Mouse (Mus musculus) liver, adult (tissue): ENCODE results near the gene Xkr8.

Experiments used
- GATA4 ChIP-seq: IDR thresholded peaks from 2 replicates; pipeline ENCODE4 v1.6.1; 2014; ENCODE audit warnings: mild to moderate bottlenecking, low read length; ENCODE audit not compliant: insufficient replicate concordance

Gene Xkr8

DNA sequence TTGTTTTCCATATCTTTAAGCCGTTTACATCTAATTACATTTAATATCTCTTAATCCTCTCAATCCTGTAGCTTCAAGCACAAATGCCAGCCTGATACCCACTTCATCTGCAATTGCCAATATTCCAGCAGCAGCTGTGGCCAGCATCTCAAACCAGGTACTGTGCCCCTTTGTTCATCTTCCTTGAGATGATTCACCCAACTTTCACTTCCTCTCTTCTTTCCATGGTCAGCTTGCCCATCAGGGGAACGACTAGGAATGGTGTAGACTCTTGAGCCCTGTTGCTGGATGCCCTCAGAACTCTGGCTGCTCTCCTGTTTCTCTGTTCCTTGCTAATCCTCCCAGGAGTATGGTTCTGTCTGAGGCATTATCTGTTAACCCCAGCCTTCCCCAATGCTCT, 42.7 kb downstream of the Xkr8 start:
- TF ChIP-seq GATA4 = no peak

DNA sequence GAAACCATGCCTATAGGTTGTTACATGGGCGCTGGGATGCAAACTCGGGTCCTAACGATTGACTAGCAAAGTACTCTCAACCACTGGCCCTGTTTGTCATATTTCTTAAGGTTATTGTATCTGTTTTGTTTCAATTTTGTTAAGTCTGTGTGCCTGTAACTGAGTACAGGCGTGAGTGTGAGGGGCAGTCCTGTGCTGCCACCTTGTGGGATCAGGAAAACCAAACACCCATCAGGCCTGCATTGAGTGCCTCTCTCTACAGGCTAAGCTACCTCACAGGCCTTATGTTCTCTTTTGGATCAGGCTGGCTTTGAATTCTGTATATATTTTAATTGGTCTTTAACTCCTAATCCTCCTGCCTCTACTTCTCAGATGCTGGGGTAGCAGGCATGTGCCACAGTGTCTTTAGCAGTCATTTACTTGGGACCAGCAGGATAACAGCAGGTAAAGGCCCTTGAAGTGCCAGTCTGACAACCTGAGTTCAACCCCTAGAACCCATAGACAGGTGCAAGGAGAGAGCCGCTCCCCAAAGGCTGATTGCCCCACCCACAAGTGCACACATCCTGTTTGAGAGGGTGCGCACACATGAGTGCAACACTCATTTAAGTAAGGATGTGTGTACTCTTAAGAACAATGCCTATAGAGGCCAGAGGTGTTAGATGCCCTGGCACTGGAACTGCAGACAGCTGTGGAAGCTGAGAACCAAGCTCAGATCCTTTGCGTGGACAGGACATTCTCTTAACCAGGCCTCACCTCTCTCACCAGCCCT, 55.4 kb downstream of the Xkr8 start:
- TF ChIP-seq GATA4 = no peak
